Mouse (Mus musculus): ENCODE data around the gene D930048N14Rik.

DNA sequence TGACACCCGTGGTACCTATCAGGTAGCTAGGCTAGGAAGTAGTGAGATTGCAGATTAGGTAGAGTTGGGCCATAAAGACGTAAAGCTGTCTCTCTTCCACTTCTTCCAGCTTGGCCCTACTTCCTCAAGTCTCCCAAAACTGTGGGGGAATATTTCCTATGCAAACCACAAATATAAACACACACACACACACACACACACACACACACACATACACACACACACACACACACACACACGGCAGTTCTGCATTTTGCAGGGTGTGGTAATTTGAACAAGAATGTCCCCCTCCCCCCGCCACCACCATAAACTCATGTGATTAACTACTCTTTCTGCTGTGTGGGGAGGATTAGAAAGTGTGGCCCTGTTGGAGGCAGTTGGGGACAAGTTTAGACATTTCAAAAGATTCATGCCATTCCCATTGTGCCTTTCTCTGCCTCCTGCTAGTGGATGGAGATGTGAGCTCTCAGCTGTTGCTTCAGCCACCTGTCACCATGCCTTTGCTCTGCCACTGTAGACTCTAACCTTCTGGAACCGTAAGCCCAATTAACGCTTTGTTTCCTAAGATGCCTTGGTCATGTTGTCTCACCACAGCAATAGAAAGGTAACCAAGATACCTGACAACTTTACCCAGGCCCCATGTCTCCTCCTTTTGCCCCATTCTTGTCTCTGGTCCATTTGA is 27.1 kb downstream of the D930048N14Rik start:
- no peak for TF ChIP-seq CTCF (IDR thresholded peaks at IDR 0.05; ENCODE audit: low read depth)
- TF ChIP-seq EP300 (IDR thresholded peaks at IDR 0.05; ENCODE audit: low read depth) = no peak

All from heart, postnatal 0 days (tissue).